8 mouse cellular contexts compared by ENCODE assay signal in genomic region chr6:148945509-148946408, GRCm38 (mm10). TPM values are rescaled to one million over a fixed set of nuclear protein-coding genes. Genes with fewer than 3 reads are reported as not detected.
A peak's percentile ranks its signal among the peaks of the same experiment; 100 is the strongest.
DNase-seq lines count a peak whose midpoint lies in the region; ATAC-seq and TF ChIP-seq lines count a peak whose summit lies in the region.

No protein-coding gene starts in this region.

- peak; percentile 49 for TF ChIP-seq POLR2A in embryonic fibroblast, embryonic 13.5 days (IDR thresholded peaks at IDR 0.05; ENCODE audit: low read depth, low read length)
- no peak for TF ChIP-seq POLR2A in olfactory bulb, adult 2 months (IDR thresholded peaks at IDR 0.05; ENCODE audit: insufficient read depth, low read depth, low read length)

- H3K4me1 ChIP-seq in embryonic fibroblast, embryonic 13.5 days (ENCODE audit: control insufficient read depth, insufficient read depth, low read length): no peaks in the 10 kb centered on the region; the same call in none of the 2 replicates
- peaks cover 31% of the 10 kb centered on the region for H3K4me1 ChIP-seq in heart, embryonic 13.5 days
- peaks cover 28% of the 10 kb centered on the region for H3K4me1 ChIP-seq in lung, embryonic 15.5 days
- H3K4me1 ChIP-seq in olfactory bulb, adult 2 months (ENCODE audit: control insufficient read depth, insufficient read depth, low read length): peaks cover 11% of the 10 kb centered on the region

- H3K9me3 ChIP-seq in heart, embryonic 13.5 days: no peaks in the 10 kb centered on the region
- H3K9me3 ChIP-seq in lung, embryonic 15.5 days: no peaks in the 10 kb centered on the region

- no peak for TF ChIP-seq CTCF in embryonic fibroblast, embryonic 13.5 days (IDR thresholded peaks at IDR 0.05; ENCODE audit: borderline replicate concordance, insufficient read depth, low read length)
- no peak for TF ChIP-seq CTCF in olfactory bulb, adult 2 months (IDR thresholded peaks at IDR 0.05; ENCODE audit: insufficient read depth, low read depth, low read length)

- peak; percentile 67 for DNase-seq in CD4-positive, CD25-positive, alpha-beta regulatory T cell, adult 2 months (ENCODE audit: low read depth, low spot score)
- DNase-seq in adrenal gland, postnatal 4 days (ENCODE audit: low spot score in 2 of 2): peak; percentile 8 to 24
- peak; percentile 60 to 76 for DNase-seq in kidney, postnatal 4 days
- peak; percentile 38 to 44 for DNase-seq in thymus, postnatal 10 days (ENCODE audit: low spot score in 2 of 2)

- H3K4me3 ChIP-seq in embryonic fibroblast, embryonic 13.5 days (ENCODE audit: insufficient read depth, low read length): peak overlapping the region; percentile 76
- H3K4me3 ChIP-seq in heart, embryonic 13.5 days: peak overlapping the region; percentile 92
- peak overlapping the region; percentile 69 for H3K4me3 ChIP-seq in lung, embryonic 15.5 days
- H3K4me3 ChIP-seq in olfactory bulb, adult 2 months (ENCODE audit: insufficient read depth, low read depth, low read length): peak overlapping the region; percentile 60

- ATAC-seq in heart, embryonic 13.5 days (ENCODE audit: extremely low read depth, insufficient number of reproducible peaks, low FRiP score, low TSS enrichment): peak; percentile 34; the same call in 1 of the 2 replicates
- ATAC-seq in lung, embryonic 15.5 days (ENCODE audit: borderline replicate concordance, extremely low read depth, low FRiP score, low TSS enrichment): peak; percentile 47

- H3K27ac ChIP-seq in embryonic fibroblast, embryonic 13.5 days (ENCODE audit: insufficient read depth, low read length): peak overlapping the region; percentile 36
- H3K27ac ChIP-seq in heart, embryonic 13.5 days (replicated peaks): peak overlapping the region; percentile 95
- peak overlapping the region; percentile 95 for H3K27ac ChIP-seq in lung, embryonic 15.5 days
- no peak overlapping the region for H3K27ac ChIP-seq in olfactory bulb, adult 2 months (ENCODE audit: insufficient read depth, low read depth, low read length)

- H3K27me3 ChIP-seq in heart, embryonic 13.5 days (replicated peaks): no peaks in the 10 kb centered on the region
- no peaks in the 10 kb centered on the region for H3K27me3 ChIP-seq in lung, embryonic 15.5 days

- under 1% methylated on average over 75 of the region's 75 CpGs for WGBS in heart, embryonic 13.5 days
- WGBS in lung, embryonic 15.5 days: under 1% methylated on average over 73 of the region's 75 CpGs
- under 1% methylated on average over 75 of the region's 75 CpGs for WGBS in olfactory bulb, adult 2 months

- peak overlapping the region; percentile 87 for H3K4me2 ChIP-seq in heart, embryonic 13.5 days
- H3K4me2 ChIP-seq in lung, embryonic 15.5 days: peak overlapping the region; percentile 81

- H3K9ac ChIP-seq in heart, embryonic 13.5 days: peak overlapping the region; percentile 89
- peak overlapping the region; percentile 86 for H3K9ac ChIP-seq in lung, embryonic 15.5 days

- H3K36me3 ChIP-seq in heart, embryonic 13.5 days: peaks cover 15% of the 10 kb centered on the region
- 0 out of 2 replicates have a peak, but pooled peaks cover 7% of the 10 kb centered on the region for H3K36me3 ChIP-seq in lung, embryonic 15.5 days

RNA-seq across cellular contexts. Expression of gene Sinhcaf, which starts 0.5 kb away (rescaled TPM):
- total RNA-seq in adrenal gland, postnatal 4 days (2021): 10 to 100 TPM; 63.4 to 80.4 TPM
- 22.9 and 26.5 TPM in 2 replicates for polyA plus RNA-seq in embryonic fibroblast, embryonic 13.5 days (2011; ENCODE audit: insufficient read length, low read depth, missing spikeins)
- 65.0 and 79.9 TPM in 2 replicates for polyA plus RNA-seq in heart, embryonic 13.5 days (2015; fragmentation: Nextera tagmentation; extraction: Ambion mirVana)
- 113 and 122 TPM in 2 replicates for polyA plus RNA-seq in lung, embryonic 15.5 days (2015; fragmentation: Nextera tagmentation; extraction: Ambion mirVana)
- not detected in 2 replicates for polyA plus RNA-seq in olfactory bulb, adult 2 months (2012; ENCODE audit: insufficient read depth, insufficient read length, low replicate concordance, missing spikeins)

RNA-seq across cellular contexts. Expression of gene Caprin2, which starts 49.7 kb away (rescaled TPM):
- 10 to 100 TPM; 21.7 to 25.5 TPM for total RNA-seq in adrenal gland, postnatal 4 days (2021)
- polyA plus RNA-seq in embryonic fibroblast, embryonic 13.5 days (2011; ENCODE audit: insufficient read length, low read depth, missing spikeins): 10.4 and 10.5 TPM in 2 replicates
- 11.6 and 11.7 TPM in 2 replicates for polyA plus RNA-seq in heart, embryonic 13.5 days (2015; fragmentation: Nextera tagmentation; extraction: Ambion mirVana)
- polyA plus RNA-seq in lung, embryonic 15.5 days (2015; fragmentation: Nextera tagmentation; extraction: Ambion mirVana): 13.9 and 17.1 TPM in 2 replicates
- polyA plus RNA-seq in olfactory bulb, adult 2 months (2012; ENCODE audit: insufficient read depth, insufficient read length, low replicate concordance, missing spikeins): not detected in 2 replicates

Comparison
In these comparisons a context has a peak if more than half of its experiments do, and no peak if none do; other contexts are left out.
1. DNase-seq: peak in every context shown above with its lines; median percentile 68 in kidney, postnatal 4 days; 67 in CD4-positive, CD25-positive, alpha-beta regulatory T cell, adult 2 months; 41 in thymus, postnatal 10 days; 16 in adrenal gland, postnatal 4 days.
2. RNA of gene Sinhcaf, which starts 0.5 kb away (polyA plus RNA-seq): 113 to 122 TPM in lung, embryonic 15.5 days, 65.0 to 79.9 TPM in heart, embryonic 13.5 days and 22.9 to 26.5 TPM in embryonic fibroblast, embryonic 13.5 days; not detected in olfactory bulb, adult 2 months; every median in the first group is over 10 times any median in the second.
3. Peak in every context shown above with its lines, with median percentiles within 50 percentile points of each other: H3K4me3 ChIP-seq.